Mouse (Mus musculus): ENCODE results near the gene Gm4884.
"Not testable (repeated sequence)": the region's sequence is repeated elsewhere in the genome, so short reads cannot be mapped to it uniquely, and the experiment has no call there.

The Gm4884 gene

DNA sequence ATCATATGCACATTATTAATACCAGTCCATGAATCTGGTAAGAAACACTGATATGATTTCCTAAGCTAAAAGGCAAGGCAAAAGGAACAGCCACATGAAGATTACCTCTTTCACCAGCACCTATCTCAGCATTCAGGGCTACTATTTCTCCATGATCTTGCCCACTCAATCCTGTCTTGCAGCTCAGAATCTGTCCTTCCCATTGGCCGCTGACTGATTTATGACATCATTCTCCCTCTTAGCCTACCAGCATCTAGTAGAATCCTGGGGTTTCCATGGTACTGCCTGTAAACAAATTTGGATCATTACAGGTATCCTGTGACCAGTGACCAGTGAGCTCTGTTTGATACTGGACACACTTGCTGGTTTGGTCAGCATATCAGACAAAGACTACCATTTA, at the start of gene Gm4884:
TSS of gene Gm4884 (plus strand) at position 301 of the 400 bp plus-strand sequence.
- not testable (repeated sequence) for DNase-seq (ENCODE audit: low spot score)

- DNase-seq (ENCODE audit: low spot score), result no peak
These were observed 45.3 kb upstream of the Gm4884 start, which contains the start of gene 4930433I11Rik for GRCm38 (mm10) chr7:40987243-40987642. Gene 4930433I11Rik, plus strand, starts transcription at chr7:40987543.

DNA sequence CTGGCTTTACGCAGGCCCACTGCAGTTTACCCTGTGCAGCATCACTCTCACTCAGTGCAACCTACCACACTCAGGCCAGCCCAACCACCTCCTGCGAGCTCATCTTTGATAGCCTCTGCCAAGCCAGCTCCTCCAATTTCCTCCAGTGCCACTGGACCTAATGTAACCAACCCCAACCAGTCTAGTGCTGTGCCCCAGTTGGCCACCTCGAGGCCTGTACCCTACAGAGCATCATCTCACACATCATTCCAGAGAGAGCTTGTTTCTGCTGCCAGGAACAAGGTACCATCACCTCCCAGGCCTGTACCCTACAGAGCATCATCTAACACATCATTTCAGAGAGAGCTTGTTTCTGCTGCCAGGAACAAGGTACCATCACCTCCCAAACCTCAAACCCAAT, 11.5 kb downstream of the Gm4884 start:
- DNase-seq (ENCODE audit: low spot score), result not testable (repeated sequence)
